Mouse (Mus musculus) telencephalon, adult 2 months (tissue): ENCODE measurements at regions not wholly inside any gene's neighbourhood (a gene's known extent, or its start where the extent isn't known, plus 50 kb on each side); places are given as distances from the start of the nearest gene placed in this dataset.
"Not testable (repeated sequence)": the region's sequence is repeated elsewhere in the genome, so short reads cannot be mapped to it uniquely, and the experiment has no call there.

ENCODE experiments used
- DNase-seq: peaks from one replicate; pipeline ENCODE4 v3.0.0-alpha.2; 2011; ENCODE audit warnings: low read depth, low spot score

DNA sequence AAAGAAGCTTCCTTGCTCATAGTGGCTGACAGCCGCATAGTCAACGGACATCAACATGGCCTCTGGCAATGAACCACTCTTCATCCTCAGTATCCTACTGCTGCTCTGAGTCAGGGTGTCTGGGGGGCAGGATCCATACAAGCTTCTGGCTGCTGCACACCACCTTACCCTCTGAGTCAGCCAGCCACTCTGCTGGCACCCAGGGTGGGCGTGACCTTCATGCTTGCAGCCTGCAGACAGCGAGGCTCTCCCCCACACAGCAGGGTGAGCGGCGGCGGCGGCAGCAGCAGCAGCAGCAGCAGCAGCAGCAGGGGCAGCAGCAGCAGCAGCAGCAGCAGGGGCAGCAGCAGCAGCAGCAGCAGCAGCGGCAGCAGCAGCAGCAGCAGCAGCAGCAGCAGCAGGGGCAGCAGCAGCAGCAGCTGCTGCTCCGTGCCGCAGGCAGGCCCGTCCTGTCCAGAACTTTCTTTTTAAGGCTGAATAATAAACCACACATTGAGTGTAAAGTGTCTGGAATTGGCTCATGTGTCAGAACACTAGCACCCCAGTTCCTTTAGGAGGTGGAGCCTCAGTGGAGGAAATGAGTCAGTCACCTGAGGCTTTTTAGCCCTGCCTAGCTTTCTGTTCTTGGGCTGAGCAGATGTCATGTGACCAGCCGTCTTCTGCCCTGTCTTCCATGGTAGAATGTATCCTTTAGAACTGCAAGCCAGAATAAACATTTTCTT is 186.3 kb downstream of the 1810013L24Rik start:
- DNase-seq: no peak

DNA sequence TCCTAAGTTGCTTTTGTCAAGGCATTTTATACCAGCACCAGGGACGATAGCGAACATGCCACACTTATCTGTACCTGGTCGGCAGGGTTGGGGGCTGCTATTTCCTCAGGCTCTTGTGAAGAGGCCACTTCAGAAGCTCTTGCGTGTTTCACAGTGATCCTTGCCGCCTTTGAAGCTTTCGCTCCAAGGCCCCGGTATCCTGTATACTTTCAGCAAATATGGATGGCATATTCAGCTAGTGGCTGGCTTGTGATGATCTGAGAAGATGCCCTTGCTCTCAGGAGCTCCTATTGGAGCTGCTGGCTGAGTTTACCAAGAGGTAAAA is 186.8 kb downstream of the 1810013L24Rik start:
- no peak for DNase-seq

DNA sequence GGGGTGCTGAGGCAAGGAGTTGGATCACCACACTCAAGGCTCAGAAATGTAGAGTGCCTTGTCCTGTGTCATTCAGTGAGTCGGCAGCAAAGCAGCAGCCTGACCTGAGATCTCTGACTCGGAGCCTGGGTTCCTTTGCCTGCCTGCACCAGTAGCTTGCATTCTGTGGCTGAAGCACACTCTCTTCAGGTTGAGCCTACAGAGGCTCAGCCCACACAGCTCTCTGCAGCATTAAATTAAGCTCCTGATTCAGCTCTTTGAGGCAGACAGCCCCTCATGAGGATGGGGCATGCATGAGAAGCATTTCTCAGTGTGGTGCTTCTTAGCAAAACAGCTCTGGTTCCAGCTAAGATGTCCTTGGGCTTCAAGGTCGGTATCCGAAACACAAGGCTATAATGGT is 200.8 kb downstream of the 1810013L24Rik start:
- peak; percentile 58 for DNase-seq

DNA sequence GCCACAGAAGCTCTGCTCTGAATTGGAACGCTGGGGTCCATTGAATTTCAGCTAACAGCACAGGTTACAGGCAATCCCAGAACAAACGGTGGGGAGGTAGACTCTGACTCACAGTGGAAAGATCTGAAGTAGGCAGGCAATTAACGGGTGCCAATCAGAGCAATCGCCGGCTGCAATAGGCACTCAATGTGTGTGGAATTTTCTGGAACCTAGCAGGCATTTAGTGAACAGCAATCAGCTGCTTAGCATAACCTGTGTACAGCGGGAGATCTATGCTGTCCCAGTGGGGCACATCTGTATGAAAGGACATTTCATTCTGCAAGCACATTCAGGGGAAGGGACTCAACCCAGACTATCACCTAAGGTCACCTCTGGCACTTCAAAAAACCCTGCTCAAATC is 213.4 kb downstream of the 1810013L24Rik start:
- DNase-seq: no peak

DNA sequence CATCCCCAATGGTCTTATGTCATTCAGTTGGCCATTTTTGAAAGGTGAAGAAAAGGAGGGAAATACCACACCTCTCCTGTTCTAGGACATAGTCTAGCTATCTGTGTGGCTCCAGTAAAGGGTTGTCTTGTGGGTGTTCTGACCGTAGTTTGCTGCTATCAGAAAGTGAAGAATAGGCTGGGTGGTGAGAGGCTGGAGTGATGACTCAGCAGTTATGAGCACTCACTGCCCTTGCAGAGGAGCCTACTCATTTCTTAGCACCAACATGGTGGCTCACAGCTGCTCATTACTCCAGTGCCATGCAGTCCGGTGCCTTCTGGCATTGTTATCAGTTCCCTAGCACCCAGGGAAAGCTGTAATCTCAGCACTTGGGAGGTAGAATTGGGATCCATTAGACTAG is 217.0 kb downstream of the 1810013L24Rik start:
- no peak for DNase-seq

DNA sequence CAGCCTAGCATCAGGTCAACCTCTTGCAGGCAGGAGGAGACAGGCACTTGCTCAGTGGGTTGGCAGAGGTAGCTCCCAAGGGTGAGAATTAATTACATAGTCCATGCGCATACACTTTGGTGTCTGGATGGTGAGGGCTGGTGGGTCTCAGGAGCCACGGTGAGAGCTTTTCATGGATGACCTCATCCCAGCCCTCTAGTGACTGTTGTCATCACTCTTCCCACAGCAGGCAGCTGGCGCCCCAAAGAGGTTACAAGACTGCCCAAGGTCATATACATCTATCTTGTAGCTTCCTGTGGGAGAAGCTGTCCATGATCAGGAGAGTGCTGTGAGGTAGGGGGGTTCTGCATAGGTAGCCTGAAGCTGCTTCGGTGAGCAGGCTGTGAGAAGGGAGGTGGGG is 224.5 kb downstream of the 1810013L24Rik start:
- DNase-seq: no peak

DNA sequence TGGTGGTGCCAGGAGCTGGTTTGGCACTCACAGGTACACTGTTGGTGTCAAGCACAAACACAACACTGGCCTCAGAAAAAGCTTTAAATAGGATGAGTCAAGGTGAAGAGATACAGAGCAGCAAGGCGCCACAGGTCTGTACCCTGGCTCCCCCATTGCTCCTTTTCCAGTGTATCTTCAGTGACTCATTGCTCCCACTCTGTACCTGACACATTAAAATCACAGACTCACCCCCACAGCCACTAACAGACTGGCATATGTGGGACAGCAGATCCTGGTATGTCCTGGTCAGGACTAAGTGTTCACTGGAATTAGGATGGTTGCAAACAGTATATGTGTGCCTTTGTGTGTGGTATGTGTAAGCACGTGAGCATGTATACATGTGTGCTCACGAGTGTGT is 226.5 kb downstream of the 1810013L24Rik start:
- no peak for DNase-seq

DNA sequence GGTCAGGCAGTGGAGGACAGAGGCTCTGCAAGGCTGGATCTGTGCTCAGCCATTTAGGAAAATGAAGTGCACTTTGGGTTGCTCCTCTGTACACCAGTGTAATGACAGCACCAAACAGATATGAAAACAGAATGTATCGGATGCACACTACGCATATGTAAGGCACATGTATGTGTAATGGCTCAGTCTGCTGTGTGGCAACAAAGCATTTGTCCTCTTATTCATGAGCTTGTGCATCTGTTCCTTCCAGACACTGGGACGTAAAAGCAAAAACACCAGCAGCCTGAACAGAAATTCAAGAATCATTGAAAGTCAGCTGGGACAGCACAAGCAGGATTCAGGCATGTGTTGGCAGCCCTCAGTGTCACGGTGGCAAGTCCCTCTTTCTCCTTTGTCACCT is 241.6 kb downstream of the 1810013L24Rik start:
- DNase-seq: no peak

DNA sequence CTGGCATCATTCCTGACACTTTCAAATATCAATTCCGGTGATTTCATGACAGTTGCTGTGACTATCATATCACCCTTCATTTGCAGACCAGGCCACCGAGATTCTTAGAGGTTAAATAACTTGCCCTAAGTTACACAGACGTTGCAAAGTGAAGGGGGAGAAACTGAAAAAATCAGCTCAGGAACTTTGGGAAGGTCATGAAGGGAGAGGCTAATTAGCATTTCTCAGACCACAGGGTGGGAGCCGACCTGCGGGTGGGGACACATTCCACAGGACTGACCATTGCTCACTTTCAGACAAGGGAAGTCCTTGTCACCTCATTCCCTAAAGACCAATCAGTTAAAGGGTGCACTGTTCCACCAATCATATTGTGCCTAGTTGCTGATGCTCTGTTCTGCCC is 242.1 kb downstream of the 1810013L24Rik start:
- not testable (repeated sequence) for DNase-seq

DNA sequence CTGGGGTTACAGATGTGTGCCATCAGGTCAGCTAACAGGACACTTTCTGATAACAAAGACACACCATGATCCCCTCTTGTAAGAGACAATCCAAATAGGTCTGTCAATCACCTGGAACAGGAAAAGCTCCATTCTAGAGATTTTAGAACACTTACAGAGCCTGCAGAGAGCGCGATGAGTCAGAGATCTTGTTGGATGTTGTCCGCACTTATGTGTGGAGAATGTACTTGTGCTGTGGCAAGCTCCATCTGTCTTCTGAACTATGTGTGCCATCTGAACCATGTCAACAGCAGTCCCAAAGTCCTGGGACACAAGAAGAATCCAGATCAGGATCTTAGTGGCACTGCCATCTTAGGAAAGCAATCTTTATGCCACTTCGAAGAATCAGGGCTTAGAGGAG is 244.4 kb downstream of the 1810013L24Rik start:
- no peak for DNase-seq

DNA sequence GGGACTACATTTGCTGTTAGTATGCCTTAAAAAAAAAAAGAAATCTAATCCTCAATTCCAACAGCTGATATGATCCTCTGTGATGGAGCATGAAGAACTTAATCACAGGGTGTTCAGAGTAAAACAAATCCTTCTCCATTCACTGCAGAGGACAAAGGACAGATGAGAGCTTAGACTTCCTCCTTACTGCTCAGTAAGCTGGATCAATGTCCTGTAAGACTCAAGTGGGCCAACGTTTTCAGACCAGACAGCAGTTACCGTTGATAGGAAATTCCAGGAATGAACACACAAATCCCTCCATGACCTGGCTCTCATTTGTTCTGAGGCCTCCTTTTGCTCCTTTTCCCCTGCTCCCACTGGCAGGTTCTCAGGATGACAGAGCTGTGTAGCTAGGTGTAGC is 247.6 kb downstream of the 1810013L24Rik start:
- no peak for DNase-seq

DNA sequence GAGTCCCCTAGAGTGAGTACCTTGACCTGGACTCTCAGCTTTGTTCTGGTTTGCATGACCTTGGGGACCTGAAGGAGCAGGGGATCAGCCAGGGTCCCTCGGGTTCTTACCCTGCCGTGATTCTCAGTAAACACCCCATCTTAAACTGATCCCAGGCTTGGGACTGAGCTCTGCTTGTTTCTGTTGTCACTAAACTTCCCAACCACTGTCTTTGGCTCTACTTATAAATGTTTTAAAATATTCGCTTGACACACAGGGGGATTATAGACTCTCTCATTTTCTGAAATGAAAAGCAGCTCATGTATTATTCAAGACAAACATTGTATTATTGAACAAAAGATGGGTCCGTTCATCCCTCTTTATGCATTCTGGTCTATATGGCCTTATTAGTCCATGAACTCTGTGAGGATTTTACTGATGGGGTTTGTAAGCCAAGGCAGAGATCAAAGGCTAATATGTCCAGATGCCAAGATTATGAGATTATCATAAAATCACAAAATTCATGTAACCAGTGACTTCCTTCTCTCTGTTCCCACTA is 248.6 kb downstream of the 1810013L24Rik start:
- DNase-seq: no peak

DNA sequence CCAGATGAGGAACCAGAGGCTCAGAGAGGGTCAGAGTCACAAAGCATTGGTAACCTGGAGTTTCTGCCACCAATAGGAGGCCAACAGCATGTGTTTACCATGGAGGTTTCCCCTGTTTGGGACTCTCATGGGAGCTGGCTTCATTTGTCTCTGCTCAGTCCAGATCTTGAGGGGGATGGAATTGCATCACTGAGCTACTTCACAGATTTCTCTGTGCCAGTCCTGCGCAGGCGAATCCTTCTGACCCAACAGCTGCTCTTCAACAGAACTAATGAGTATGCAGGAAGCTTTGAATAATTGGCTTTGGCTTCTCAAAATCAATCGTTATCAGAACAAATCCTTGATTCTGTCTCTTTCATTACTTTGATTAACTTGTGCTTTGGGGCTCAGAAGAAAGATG is 253.1 kb downstream of the 1810013L24Rik start:
- no peak for DNase-seq

DNA sequence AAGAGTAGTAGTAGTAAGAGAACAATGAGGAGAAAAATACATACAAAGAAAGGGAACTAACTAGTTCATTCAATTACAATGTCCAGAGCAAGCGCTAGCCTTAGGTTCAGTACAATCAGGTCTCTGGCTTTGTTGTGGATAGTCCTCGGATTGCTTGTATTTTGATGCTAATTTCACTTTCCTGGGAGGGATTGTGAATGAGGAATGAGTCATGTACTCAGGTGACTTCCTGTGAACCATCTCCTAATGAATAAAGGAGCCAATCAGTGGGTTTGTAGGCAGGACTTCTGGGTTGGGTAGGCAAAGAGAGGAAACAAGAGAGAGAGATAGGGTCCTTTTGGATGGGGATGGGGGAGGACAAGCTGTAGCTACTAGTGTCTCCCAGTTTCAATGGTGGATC is 253.8 kb downstream of the 1810013L24Rik start:
- DNase-seq: no peak

DNA sequence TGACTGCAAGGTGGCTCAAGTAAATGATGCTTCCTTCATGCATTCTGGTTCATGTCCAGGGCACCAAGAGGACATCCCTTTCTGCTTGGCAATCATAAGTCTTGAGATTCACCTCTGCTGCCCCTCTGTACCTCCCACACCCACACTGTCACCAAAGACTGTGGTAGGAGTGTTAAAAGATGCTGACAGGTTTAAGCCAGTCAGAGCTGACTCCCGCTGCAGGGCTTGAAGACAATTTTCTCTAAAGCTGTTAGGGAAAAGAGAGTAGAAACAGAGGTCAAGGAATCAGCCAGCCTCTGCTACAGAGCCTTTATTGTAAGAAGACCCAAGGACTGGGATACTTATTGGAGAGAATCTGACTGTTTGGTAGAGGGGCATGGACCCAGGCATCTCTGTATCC is 254.7 kb downstream of the 1810013L24Rik start:
- DNase-seq: no peak

DNA sequence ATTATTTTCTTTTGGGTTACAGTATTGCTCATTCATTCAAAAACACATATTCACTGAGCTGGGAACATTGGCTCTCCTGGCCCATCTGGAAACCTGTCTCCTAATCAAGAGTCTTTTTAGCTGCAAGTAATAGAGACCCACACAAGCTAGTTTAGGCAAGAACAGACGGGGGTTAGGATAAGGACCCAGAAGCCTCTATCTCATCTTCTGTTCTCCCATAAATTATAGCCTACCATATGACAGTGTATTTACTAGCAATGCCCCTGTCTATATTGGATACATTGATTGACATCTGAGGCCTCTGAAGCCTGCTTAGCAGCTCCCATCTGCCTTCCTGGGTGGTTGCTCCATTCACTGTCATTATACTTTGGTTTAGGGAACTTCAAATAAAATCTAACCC is 255.2 kb downstream of the 1810013L24Rik start:
- DNase-seq: no peak

DNA sequence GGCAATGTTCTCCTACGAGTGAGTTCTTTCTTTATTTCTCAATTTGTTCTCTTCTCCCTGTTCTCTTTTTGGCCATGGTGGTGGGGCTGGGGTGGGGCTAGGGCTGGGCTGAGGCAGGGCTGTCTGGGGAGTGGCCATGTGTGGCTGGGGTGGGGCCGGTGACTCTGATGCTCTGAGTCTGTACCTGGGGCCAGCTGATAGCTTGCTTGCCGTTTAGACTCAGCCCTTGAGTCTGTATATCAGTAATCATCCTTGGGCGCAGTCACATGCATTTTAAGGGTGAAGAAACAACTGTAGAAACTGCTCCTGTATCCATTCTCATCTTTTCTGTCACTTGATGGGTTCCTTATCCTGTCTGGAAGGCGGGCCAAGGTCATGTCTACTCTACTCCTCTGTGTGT is 256.1 kb downstream of the 1810013L24Rik start:
- DNase-seq: no peak

DNA sequence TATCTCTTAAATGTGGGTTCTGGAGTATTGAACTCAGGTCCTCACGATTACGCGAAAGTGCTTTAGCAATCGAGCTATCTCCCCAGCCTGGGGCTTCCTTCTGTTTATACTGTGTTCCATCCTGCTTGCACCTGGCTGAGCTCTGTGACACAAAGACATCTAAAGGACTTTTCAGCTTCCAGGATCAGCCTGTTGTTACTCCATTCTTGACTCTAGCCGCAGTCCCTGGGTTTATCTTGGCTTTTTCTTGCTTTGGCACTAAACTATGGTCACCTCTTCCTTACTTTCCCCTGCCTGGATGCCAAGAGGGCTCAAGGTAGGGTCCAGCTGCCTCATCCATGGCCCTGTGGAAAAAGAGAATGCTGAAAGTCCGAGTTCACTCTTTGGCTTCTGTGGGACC is 261.9 kb downstream of the 1810013L24Rik start:
- DNase-seq: no peak

DNA sequence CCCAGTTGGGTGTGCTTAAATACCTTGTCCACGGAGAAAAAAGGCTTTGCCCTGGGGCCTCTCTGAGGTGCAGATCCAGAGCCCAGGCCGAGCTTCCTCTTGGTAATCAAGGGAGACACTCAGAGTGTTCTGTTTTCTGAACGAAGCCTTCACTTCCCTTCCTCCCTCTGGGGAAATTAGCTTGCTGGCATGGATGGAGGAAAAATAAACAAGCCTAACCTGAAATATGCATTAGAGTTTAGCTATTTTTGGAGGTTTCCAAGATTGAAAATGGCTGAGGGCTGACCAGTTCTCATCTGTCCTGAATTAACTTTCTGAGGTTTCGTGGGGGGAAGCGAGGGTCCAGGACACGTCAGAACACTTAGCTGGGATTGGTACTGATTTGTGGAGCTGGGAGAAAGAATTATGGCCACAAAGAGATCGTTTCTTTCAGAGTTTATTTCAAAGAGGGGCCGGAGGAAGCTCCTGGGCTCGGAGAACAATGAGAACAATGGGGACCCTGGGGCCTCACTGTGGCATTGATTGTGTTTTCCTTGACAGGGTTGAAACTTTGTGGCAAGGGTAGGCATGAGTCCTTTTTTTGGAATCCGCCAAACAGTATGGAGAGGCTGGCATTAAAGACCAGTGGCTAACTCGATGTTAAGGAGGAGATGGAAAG is 262.4 kb downstream of the 1810013L24Rik start:
- no peak for DNase-seq

DNA sequence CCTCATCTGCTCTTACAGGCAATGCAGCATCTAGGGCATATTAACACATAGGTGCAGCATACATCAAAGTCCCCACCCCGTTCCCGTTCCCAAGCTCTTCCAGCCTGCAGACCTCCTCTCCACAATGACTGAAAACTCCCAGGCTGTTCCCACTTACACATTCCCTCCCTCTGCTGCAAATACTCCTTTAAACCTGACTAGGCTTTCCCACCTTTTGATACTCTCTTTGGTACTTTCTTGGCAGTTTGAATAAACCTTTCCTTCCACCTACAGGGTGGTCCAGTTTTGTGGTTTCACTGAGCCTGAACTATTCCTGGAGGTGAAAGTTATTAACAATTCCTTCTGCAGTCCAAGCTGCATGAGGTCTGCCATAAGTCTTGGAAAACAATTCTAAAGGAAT is 263.7 kb downstream of the 1810013L24Rik start:
- DNase-seq: no peak

DNA sequence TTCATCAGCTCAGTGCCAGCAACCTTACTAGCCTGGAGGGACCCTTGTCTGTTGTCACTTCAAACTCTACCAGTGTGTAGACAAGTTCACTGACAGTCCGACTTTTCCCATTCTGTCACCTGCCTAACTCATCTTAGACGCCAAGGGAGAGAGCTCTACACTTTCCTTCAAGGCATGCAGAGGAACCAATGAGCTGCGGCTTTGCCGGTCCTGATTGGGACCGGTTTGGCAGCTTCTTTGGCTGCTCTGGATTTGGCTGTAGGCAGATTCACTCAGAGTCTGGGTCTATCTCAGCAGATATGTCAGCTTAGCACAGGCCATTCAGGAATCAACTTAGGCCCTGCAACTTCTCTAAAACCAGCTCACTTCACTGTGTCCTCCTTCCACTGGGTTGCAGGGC is 264.3 kb downstream of the 1810013L24Rik start:
- DNase-seq: no peak

DNA sequence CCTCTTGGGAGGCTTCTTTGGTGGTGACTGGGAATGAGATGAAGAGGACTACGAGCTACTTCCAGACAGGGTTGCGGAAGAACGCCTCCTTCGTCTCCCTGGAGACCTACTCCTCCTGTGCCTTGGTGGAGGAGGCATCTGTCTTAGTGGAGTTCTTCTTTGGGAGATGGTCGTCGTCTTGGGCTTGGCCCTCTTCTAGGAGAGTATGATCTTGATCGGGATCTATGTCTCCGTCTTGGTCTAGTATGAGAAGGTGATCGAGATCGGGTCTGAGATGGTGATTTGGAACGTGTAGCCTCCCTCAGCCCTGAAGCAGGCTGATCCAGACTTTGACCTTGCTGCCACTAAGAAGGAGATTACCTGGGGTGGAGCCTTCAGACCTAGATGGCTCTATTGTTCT is 276.3 kb downstream of the 1810013L24Rik start:
- no peak for DNase-seq

DNA sequence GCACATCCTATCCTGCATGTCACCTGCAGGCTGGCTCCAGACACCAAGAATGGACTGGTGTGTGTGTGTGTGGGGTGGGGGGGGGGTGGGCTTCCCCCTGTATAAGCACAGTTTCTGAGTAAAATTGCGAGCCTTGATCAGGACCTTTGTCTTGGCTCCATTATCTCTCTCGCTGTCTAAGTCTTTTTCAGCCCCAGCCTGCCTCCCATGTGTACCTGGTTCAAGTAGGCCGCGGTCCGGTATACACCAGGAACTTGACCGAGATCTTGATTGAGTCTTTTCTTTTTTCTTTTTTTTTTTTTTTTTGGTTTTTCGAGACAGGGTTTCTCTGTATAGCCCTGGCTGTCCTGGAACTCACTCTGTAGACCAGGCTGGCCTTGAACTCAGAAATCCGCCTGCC is 276.8 kb downstream of the 1810013L24Rik start:
- not testable (repeated sequence) for DNase-seq
